Mouse (Mus musculus): ENCODE results near the gene Fosl2. TPM values are rescaled to one million over a fixed set of nuclear protein-coding genes. Genes with fewer than 3 reads are reported as not detected.
"Not testable (repeated sequence)": the region's sequence is repeated elsewhere in the genome, so short reads cannot be mapped to it uniquely, and the experiment has no call there.

The Fosl2 gene
- total RNA-seq, 2 experiments from 2014 or later, result 70.1 to 71.4 TPM

DNA sequence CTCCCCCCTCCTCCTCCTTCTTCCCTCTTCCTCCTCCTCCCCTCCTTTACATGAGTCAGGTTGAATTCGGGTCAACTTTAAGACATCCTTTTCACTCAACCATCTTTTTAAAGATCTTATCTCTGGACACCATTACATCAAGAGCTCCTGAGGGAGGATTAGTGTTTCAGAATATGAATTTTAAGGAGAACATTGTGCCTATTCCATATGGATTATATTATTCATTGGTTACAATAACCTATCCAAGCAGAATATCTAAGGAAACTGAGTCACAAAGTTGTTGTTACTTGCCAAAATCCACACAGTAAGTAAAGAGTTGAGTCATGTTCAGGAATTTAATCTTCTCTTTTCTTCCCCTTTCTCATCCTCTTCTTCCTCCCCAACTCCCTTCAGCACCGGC is 41.2 kb downstream of the Fosl2 start:
- no peak for DNase-seq (ENCODE audit: low spot score in 2 of 2)

DNA sequence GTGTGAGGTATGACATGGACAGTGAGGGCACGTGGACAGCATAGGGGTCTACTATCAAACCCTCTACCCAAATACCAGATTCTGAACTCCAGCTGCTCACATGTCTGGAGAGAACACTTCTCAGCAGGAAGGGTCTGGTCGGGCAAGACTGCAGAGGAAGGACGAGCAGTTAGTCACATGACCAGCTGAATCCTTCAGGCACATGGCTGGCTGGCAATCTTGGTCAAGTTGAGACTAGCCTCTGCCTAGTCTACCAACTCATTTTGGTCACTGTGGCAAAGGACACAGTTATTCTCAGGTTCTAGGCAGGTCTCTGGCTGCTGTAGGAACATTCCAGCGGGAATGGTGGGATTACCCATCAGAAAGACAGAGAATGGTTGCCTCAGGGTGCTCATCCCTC is 42.1 kb downstream of the Fosl2 start:
- DNase-seq (ENCODE audit: low spot score in 2 of 2), result no peak

DNA sequence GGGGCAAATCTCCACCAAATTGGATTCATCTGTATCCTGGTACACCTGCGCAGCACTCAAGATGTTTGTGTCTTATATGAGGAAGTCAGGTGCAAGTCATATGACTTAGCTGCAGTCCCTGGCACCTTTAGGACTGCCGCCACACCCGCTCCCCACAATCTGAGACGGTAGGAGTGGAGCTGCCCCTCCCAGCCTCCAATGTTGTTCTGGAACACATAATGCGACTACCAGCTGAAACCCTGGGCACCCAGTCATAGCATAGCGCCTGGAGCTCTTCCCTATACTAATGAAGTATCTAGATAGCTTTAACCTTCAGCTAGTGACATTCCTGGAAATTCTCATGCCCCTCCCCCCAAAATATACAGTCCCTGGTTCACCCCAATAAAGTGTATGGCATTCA is 43.1 kb downstream of the Fosl2 start:
- DNase-seq (ENCODE audit: low spot score in 2 of 2), result not testable (repeated sequence)

DNA sequence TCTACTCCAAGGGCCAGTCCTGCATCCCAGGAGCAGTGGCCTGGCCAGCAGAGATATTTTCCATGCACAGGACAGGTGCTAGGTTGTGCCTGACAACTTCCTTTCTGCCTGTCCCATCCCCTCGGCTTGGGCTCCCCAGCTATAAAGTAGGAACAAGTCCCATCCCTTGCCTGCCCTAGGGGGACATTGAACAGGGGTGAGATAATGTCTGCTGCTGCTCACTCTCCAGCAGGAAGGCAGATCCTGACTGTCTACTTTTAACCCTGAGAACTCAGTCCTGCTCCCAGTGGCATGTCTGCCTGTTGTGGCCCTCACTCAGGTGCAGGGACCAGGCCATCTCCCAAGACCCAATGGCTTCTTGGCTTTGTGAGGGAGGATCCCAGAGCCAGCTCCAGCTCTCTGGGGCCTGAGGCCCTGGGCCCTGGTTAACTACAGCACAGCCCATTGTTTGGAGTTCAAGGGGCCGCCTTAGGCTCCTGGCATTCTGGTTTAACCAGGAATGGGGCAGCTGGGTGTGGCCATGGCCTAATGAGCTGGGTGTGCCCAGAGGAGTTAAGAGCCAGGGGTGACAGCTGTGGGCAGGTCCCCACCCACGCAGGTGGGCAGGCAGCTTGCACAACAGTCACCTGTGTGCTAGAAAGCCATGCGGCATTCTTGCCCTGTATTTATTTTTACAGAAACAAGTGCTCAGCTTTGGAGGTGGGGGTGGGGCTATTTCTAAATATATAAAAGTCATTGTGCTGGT is 47.5 kb downstream of the Fosl2 start:
- DNase-seq (ENCODE audit: low spot score in 2 of 2), result no peak

DNA sequence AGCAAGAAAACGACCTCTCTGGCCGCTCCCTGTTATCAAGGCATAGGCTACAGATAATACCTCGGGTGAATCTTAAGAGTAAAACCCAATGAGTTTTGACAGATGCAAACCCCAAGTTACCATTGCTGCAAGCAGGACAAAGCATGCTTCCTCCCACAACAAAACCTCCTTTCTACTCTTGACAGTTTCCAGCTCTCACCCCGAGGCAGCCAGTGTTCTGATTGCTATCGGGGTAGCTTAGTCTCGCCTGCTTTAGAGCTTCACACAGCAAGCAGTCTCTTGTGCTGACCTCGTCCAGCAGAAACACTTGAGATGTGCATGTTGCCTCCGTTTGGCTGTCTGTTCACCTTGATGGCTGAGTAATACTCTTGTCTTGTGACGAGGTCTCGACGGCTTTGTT is 52.1 kb downstream of the Fosl2 start:
- DNase-seq (ENCODE audit: low spot score in 2 of 2), result no peak

DNA sequence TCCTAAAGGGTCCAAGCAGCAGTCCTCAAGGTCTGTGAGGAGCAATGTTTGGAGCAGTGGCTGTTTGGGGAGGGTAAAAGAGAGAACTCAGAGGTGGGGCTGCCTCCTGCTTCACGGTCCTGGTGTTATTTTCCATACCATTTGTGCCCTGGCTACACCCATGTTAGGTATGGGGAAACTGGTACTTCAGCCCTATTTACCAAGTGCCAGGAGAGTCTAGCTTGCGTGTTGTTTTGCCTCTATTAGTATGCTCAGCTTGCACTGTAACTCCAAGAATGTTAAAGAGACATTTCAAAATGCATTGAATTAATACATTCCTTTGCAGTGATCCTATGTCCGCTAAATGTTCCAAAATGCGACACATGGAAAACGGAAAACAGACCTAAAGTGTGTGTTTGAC is 55.7 kb downstream of the Fosl2 start:
- no peak for DNase-seq (ENCODE audit: low spot score in 2 of 2)

DNA sequence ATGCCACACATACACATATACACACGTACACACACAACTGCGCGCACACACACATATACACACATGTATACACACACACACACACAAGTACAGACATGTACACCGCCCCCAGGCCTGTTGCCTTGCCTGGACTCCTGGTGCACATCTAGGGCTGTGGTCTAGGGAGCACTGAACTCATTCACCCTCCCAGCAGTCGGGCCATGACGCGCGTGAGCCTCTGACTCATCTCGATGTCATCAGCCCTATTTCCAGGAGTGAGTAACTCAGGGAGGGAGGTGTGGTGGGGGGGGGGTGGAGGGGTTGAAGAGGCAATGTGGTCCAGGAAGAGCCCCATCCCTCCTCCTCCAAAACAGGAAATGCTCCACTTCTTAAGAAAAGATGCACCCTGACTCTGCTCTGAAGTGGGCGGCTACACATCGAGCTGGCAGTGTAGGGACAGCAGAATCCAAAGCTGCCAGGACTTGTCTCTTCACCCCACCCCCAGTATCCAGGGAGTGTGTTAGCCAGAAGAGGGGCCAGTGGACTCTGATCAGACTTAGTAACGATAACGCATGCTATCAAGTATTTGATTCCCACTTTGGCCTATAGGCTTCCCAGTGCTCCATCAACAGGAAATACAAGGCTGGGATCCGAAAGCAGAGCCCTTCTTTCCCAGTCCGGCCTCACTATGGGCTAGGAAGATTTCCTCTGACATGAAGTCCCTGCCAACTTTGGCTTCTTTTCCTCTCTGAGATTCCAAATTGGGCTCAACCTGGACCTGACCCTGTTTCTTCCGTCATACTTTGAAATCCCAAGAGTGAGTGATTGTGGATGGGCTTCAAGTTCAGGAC is 56.6 kb downstream of the Fosl2 start:
- DNase-seq (ENCODE audit: low spot score in 2 of 2), result no peak

DNA sequence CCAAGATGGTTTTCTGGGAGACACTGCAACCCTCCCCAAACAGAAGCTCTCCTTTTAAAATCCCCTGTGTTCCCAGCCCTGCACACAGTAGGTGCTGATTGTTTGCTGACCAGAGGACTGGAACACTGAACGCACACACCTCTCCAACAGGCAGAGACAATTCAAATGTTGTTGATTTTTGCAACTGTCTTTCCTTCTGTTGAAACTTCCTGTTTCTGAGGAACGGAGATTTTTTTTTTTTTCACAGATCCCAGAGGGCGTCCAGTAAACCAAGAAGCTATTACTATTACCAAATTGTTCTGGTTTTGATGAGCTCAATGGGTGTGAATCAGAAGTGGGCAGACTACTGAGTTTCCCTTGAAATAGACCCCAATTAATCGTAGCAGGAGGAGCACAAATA is 58.6 kb downstream of the Fosl2 start:
- DNase-seq (ENCODE audit: low spot score in 2 of 2), result no peak

DNA sequence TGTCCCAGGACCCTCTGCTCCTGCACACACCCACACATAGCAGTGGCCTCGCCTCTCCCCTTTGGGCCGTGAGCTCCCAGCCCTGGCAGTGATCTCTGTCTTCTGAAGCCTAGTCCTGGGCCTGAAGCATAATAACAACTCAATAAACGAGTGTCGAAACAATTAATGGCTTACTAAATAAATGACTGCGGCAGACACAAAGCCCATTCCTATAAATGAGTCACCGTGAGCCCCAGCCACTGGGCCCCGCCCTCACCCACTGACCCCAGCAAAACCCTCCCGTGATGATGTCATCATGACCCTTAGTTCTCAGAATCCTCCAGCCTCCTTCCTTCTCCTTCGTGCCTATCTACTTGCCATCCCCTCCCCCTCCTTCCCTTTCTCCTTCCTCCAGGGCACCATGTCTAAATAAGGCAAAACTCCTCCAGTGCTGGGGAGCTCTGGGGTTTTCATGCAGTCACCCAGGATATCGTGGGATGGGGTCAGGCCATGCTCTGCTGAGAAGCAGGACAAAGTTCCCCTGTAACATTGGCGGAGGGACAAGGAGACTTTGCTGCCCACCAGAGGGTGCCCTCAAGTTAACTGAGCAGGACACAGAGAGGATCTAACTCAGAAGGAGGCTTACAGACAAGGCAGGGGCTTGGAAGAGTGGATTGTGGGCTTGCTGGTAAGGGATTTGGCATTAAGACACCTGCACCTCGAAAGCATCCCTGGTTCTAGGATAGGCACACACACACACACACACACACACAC is 60.4 kb downstream of the Fosl2 start:
- DNase-seq (ENCODE audit: low spot score in 2 of 2), result no peak

DNA sequence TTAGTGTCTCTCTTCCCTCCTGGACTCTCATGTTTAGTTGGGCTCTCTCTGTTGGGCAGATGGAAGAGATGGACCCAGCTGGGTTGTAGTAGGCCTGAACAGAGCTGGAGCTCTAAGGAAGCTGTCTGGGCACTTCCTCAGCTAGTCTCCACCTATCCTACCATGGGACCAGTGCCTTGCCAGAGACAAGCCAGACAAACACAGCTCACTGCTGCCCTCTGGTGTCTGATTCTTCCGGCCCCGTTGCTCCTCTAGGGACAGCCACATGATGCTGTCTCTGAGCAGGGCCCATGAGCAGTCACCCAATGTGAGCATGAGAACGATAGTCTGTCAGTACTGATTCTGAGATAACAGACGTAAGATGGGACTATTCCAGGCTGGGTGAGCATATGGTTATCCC is 62.1 kb downstream of the Fosl2 start:
- peak; percentile 82 to 97 for DNase-seq (ENCODE audit: low spot score in 2 of 2)

DNA sequence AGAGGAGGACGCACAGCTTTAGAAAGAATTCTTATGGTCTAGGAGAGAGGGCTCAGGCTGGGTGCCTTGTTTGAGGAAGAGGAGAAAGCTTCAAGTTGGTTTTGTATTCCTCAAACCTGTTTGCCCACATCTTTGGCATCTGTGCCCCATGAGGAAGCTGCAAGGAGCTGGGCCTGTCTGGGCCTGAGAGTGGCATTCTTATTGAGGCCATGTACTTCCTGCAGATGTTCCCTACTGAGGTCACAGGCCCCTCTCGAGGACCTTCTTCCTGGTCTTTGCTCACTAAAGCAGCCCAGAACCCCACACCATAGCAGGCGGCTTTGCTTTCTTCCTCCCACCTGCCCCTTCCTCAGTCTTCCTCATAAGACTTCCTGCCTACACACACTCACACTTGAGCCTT is 63.5 kb downstream of the Fosl2 start:
- DNase-seq (ENCODE audit: low spot score in 2 of 2), result no peak

DNA sequence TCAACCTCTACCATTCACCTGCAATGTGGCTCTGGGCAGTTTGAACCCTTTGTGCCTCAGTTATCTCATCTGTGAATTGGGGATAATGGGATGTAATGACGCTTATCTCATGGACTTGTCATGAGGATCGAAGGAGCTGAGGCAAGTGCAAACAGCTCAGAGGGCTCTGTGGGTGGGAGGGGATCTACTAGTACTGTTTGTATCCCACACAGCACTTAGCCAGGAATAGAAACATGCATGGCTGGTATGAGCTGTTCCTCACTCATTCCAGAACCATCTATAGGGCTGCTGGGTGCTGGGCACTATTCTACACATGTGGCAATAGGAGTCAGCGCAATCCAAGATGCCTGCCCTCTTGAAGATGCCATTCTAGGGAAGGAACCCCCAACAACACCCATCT is 64.0 kb downstream of the Fosl2 start:
- peak in 1 of 2 experiments; percentile 35 for DNase-seq (ENCODE audit: low spot score in 2 of 2)

DNA sequence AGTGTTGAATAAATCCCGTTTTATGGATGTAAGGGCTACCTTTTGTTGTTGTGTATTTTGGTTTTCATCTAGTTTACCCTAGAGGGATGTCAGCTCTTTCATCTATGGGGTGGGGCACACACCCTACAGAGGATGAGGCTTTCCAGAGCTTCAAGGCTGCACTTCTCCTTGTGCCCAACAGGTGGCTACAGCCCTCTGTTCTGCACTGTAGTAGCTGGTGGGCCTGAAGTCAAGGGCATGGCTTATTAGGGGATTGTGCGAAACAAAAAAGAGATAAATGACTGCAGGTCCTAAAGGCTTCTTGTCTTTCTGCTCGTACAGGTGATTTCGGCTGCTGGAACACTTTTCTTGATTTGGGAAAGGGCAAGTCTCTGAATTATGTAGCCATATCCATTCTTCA is 69.1 kb downstream of the Fosl2 start:
- no peak for DNase-seq (ENCODE audit: low spot score in 2 of 2)

DNA sequence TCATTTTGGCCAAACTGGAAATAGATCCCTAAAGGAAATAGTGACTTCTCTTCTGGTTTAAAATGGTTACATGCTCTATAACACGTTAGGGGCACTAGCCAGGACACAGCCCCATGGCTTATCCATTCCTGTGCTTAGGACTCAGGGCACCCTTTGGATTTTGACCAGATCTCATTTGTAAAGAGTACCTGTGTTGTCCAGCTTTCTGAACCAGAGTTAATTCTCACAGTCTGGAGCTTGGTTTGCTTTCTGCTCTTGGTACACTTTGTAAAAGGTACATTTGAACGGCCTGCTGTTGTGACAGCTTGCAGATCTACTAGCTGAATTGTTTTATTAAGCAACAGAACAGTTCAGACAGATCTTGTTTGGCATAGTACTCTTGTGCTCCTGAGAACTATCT is 71.1 kb downstream of the Fosl2 start:
- DNase-seq (ENCODE audit: low spot score in 2 of 2), result peak; percentile 20 to 84

Other genes starting within 250 kb of the Fosl2 start
- gene Plb1, start 96.9 kb downstream of the Fosl2 start, total RNA-seq (2021), result 1 to 10 TPM in 1 of 2 experiments, under 1 TPM in 1; 0.84 to 1.1 TPM

All from layer of hippocampus, adult 18-20 months (tissue).